Mouse (Mus musculus) G1E (cell line): ENCODE results near the gene Abca5.

Source experiments
- CTCF ChIP-seq: IDR thresholded peaks from 2 replicates; pipeline ENCODE4 v1.5.1; 2012; ENCODE audit warnings: low read depth, low read length, inconsistent platforms, mixed read lengths
- GATA1 ChIP-seq: IDR thresholded peaks from 2 replicates; pipeline ENCODE4 v1.6.1; 2012; ENCODE audit warnings: borderline replicate concordance, low read length, inconsistent platforms, mixed read lengths

- TF ChIP-seq CTCF = no peak
- no peak for TF ChIP-seq GATA1
Measured at GRCm38 (mm10) chr11:110261867-110262266, 75.6 kb downstream of the Abca5 start.
